Mouse (Mus musculus) spleen, adult 2 months (tissue): ENCODE data around the gene Anpep. TPM values are rescaled to one million over a fixed set of nuclear protein-coding genes. Genes with fewer than 3 reads are reported as not detected.
"Not testable (repeated sequence)": the region's sequence is repeated elsewhere in the genome, so short reads cannot be mapped to it uniquely, and the experiment has no call there.

Source experiments
- DNase-seq, 2 experiments: peaks; one replicate each; pipeline versions ENCODE4 v3.0.0 to v3.0.0-alpha.2; 2012 to 2021; ENCODE audit warnings: low spot score in 2 of 2, low read depth in 1 of 2
- H3K27ac ChIP-seq: fragments of 200-500 bp; 2 replicates; pipeline ENCODE4 v1.5.1; 2012; ENCODE audit warnings: low read length, inconsistent platforms; ENCODE audit not compliant: insufficient read depth
- H3K27me3 ChIP-seq: fragments of 200-500 bp; 2 replicates; pipeline ENCODE4 v1.6.1; 2012; ENCODE audit warnings: mild to moderate bottlenecking, moderate library complexity, low read length, inconsistent platforms; ENCODE audit not compliant: control insufficient read depth, insufficient read depth
- H3K36me3 ChIP-seq: fragments of 200-500 bp; 2 replicates; pipeline ENCODE4 v1.6.1; 2012; ENCODE audit warnings: mild to moderate bottlenecking, low read length, inconsistent platforms; ENCODE audit not compliant: control insufficient read depth, insufficient read depth
- H3K4me1 ChIP-seq: fragments of 200-500 bp; 2 replicates; pipeline ENCODE4 v1.6.1; 2011; ENCODE audit warnings: inconsistent platforms; ENCODE audit not compliant: control insufficient read depth, insufficient read depth, insufficient read length
- H3K4me3 ChIP-seq: fragments of 200-500 bp; 2 replicates; pipeline ENCODE4 v1.5.1; 2011; ENCODE audit warnings: mild to moderate bottlenecking, inconsistent platforms; ENCODE audit not compliant: insufficient read depth, insufficient read length; ENCODE audit errors: extremely low read depth
- CTCF ChIP-seq: fragments of 200-500 bp; IDR thresholded peaks from 2 replicates; pipeline ENCODE4 v1.5.1; 2011; ENCODE audit warnings: mild to moderate bottlenecking, inconsistent platforms; ENCODE audit not compliant: insufficient read depth, insufficient read length, insufficient replicate concordance; ENCODE audit errors: extremely low read depth
- POLR2A ChIP-seq: fragments of 200-500 bp; IDR thresholded peaks from 2 replicates; pipeline ENCODE4 v1.6.1; 2011; ENCODE audit warnings: low read depth, low read length, inconsistent platforms
- WGBS: fragments of 180-500 bp; shearing (Covaris S2); methylation state at CpG from one replicate; pipeline ENCODE4 v1.1.7; 2018; 5-methylcytosine and 5-hydroxymethylcytosine counted together
- polyA plus RNA-seq: library from polyadenylated mRNA; depleted of rRNA; stranded (reverse); fragments of >200 nt; gene quantifications from 2 replicates; pipeline ENCODE4 v1.2.3, GENCODE M21; 2012

Anpep gene
- polyA plus RNA-seq, 1 experiment = 25.7 TPM

DNA sequence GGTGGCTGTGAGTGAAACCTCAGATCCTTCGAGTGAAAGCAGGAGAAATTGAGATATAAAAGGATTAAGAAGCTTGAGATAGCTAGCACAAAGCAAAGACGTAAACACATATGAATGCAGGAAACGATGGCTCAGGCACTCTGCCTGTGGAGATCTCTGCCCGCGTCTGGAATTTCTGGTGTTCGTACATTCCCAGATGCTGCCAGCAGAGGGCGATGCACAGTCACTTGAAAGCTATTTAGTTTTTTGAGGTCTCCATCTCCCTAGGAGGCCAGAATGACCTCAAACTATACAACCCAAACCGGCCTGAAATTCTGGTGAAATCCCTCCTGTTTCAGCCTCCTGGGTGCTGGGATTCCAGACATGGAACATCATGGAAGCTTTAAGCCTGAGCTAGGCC, 61.8 kb downstream of the Anpep start:
- H3K27me3 ChIP-seq = no peaks in the 10 kb centered on the region
- no peaks in the 10 kb centered on the region for H3K4me1 ChIP-seq
- no peak for TF ChIP-seq POLR2A
- peak; percentile 61; the same call in 1 of the 2 replicates for TF ChIP-seq CTCF
- no peak overlapping the region for H3K4me3 ChIP-seq
- no peaks in the 10 kb centered on the region for H3K36me3 ChIP-seq
- DNase-seq = peak in 1 of 2 experiments; percentile 52
- 3% methylated on average over 8 of the region's 8 CpGs for WGBS
- no peak overlapping the region for H3K27ac ChIP-seq

- TF ChIP-seq CTCF (no peak), POLR2A (no peak)
Observed at GRCm38 (mm10) chr7:79798606-79799005, 62.3 kb downstream of the Anpep start.

GRCm38 (mm10) chr7:79793688-79794087, 67.2 kb downstream of the Anpep start, which contains the start of gene Mesp1:
Gene Mesp1 (minus strand): TSS chr7:79793788.
- WGBS = 80% methylated on average over 6 of the region's 6 CpGs
- H3K4me1 ChIP-seq = peaks cover 8% of the 10 kb centered on the region; the same call in 1 of the 2 replicates
- peak within 1 kb of the TSS; percentile 11; the same call in 1 of the 2 replicates for H3K4me3 ChIP-seq
- H3K27ac ChIP-seq = no peak within 1 kb of the TSS
- TF ChIP-seq POLR2A (no peak), CTCF (no peak)
- H3K36me3 ChIP-seq = no peaks in the 10 kb centered on the region
- H3K27me3 ChIP-seq = peaks cover 11% of the 10 kb centered on the region
- no peak for DNase-seq

More at GRCm38 (mm10) chr7:79798606-79799005, 62.3 kb downstream of the Anpep start:
- H3K36me3 ChIP-seq = no peaks in the 10 kb centered on the region
- no peak for DNase-seq
- H3K4me3 ChIP-seq = no peak overlapping the region
- no peaks in the 10 kb centered on the region; the same call in 1 of the 2 replicates for H3K27me3 ChIP-seq
- 30% methylated on average over 5 of the region's 5 CpGs for WGBS
- no peaks in the 10 kb centered on the region for H3K4me1 ChIP-seq
- no peak overlapping the region for H3K27ac ChIP-seq

- Histone ChIP-seq H3K4me3 (peak overlapping the region; percentile 11; the same call in 1 of the 2 replicates), H3K27me3 (peaks cover 11% of the 10 kb centered on the region), H3K36me3 (no peaks in the 10 kb centered on the region), H3K4me1 (peaks cover 8% of the 10 kb centered on the region; the same call in 1 of the 2 replicates), H3K27ac (no peak overlapping the region)
- WGBS = 5% methylated on average over 80 of the region's 80 CpGs
- no peak for TF ChIP-seq POLR2A
- TF ChIP-seq CTCF = peak; percentile 21; the same call in 1 of the 2 replicates
- DNase-seq = no peak
Observed at GRCm38 (mm10) chr7:79792635-79793421, 68.0 kb downstream of the Anpep start.

- WGBS = 86% methylated on average over 2 of the region's 2 CpGs
- peaks cover 11% of the 10 kb centered on the region for H3K27me3 ChIP-seq
- DNase-seq, H3K4me1 ChIP-seq, H3K4me3 ChIP-seq, H3K27ac ChIP-seq, H3K36me3 ChIP-seq: not testable (repeated sequence)
Observed at GRCm38 (mm10) chr7:79789812-79790211, 71.0 kb downstream of the Anpep start.

GRCm38 (mm10) chr7:79786295-79786694, 74.6 kb downstream of the Anpep start:
- H3K36me3 ChIP-seq = no peaks in the 10 kb centered on the region
- no peaks in the 10 kb centered on the region for H3K4me1 ChIP-seq
- no peak for TF ChIP-seq POLR2A
- TF ChIP-seq CTCF = no peak; the same call in 1 of the 2 replicates
- WGBS = 34% methylated on average over 6 of the region's 6 CpGs
- no peaks in the 10 kb centered on the region; the same call in 1 of the 2 replicates for H3K27me3 ChIP-seq
- H3K27ac ChIP-seq = no peak overlapping the region
- no peak overlapping the region for H3K4me3 ChIP-seq
- DNase-seq = peak in 1 of 2 experiments; percentile 41

DNA sequence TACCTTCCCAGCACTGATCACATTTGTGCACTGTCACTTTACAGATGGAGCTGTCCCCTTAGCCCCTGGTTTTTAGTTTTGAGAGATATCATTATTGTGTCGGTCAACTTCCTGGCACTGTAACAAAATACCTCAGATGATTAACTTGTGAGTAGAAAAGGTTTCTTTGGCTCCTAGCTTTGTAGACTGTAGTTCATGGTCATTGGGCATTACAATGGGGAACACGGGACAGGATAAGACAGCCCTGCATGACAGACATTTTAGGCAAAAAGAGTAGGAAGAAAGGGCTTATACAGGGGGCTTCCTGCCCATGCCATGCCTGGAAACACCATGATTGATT, 78.4 kb downstream of the Anpep start:
- DNase-seq = no peak
- TF ChIP-seq POLR2A (no peak), CTCF (no peak)
- no peak overlapping the region for H3K27ac ChIP-seq

More for the DNA sequence above, 78.4 kb downstream of the Anpep start:
- Histone ChIP-seq H3K36me3 (no peaks in the 10 kb centered on the region), H3K27me3 (no peaks in the 10 kb centered on the region), H3K4me3 (no peak overlapping the region), H3K4me1 (no peaks in the 10 kb centered on the region)
- WGBS = 86% methylated on average over 2 of the region's 2 CpGs
